Mouse (Mus musculus) heart, adult 11 months (tissue): ENCODE results near the gene Cbfa2t3.
"Not testable (repeated sequence)": the region's sequence is repeated elsewhere in the genome, so short reads cannot be mapped to it uniquely, and the experiment has no call there.

Experiments
- DNase-seq: peaks from one replicate; pipeline ENCODE4 v3.0.0; 2022

Gene Cbfa2t3

GRCm38 (mm10) chr8:122635878-122636802, 62.8 kb downstream of the Cbfa2t3 start:
- DNase-seq, result no peak

DNA sequence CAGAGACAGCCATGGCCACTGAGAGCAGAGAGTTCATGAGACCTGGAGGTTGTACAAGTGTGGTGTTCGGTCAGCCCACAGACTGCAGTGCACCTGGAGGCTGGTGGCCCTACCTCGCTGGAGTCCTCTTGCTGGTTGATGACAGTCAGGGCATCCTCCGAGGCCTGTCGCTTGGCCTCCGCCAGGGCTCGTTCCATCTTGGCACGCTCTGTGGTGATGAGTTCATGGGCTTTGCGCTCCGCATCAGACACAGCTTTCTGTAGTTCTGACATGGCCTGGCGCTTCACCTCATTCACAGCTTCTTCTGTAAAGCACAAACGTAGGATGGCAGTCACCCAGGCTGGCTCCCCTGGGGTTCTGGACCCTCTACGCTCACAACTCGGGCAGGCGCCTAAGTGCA, 65.7 kb downstream of the Cbfa2t3 start:
- no peak for DNase-seq

- DNase-seq, result not testable (repeated sequence)
These were observed 66.8 kb downstream of the Cbfa2t3 start for GRCm38 (mm10) chr8:122632134-122632533.

- no peak for DNase-seq
These were observed 68.2 kb downstream of the Cbfa2t3 start for GRCm38 (mm10) chr8:122630696-122631095.

GRCm38 (mm10) chr8:122629388-122629787, 69.5 kb downstream of the Cbfa2t3 start:
- DNase-seq, result no peak

DNA sequence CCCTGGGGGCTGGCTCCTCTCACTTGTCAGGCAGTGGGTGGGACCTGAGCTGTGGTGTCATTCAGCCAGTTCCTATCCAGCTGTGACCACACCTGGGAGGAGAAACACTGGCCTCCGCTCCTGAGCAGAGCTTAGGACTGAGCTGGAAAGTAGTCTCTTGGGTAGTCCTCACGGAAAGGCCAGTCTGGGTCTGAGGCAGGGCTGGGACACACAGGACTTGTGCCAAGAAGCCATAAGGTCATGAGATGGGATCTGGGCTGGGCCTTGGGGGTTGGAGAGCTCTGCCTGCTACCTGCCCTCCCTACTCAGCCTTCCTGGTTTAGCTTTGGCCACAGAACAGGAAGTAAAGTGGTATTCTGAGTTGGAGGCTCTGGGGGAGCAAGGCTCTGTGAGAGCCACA, 72.0 kb downstream of the Cbfa2t3 start:
- no peak for DNase-seq

GRCm38 (mm10) chr8:122625811-122626210, 73.1 kb downstream of the Cbfa2t3 start:
- DNase-seq, result no peak

DNA sequence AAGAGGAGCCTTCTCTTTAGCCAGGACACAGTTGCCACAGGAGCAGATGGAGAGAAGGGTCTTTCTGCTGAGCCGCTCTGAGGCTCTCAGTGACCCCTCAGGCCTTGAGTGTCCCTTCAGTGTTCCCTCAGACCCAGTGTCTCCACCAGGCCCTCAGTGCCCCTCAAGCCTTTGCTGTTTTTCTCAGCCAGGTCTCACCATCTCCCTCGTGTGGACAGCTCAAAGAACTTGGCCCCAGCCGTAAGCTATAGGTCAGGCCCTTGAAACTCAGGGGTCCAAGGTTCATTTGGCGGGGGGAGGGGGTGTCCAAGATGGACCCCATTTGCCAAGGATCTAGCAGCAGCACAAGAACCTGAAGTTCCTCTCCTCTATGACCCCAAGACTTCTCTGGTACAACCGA, 74.3 kb downstream of the Cbfa2t3 start:
- no peak for DNase-seq

- peak; percentile 98 for DNase-seq
These were observed 74.9 kb downstream of the Cbfa2t3 start for GRCm38 (mm10) chr8:122623844-122624642.

DNA sequence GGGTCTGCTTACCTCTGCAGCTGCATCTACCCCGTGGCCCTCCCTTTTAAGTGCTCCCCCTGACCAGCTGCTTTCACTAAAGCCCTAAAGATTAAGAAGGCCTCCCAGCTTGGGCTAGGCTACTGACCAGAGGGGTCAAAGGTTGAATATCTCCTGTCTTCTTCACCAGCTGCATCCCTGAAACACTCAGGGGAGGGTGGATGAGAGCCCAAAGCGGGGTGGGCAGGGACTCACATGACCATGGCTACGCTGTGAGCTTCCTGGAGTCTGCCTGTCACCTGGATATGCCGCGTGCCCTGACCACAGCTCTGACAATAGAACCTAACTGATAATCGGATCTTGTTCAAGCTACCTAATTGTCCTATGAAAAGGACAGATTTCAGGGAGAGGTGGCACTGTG, 76.2 kb downstream of the Cbfa2t3 start, which contains the start of gene Pabpn1l:
TSS of gene Pabpn1l (minus strand) at position 13 of the 400 bp plus-strand sequence.
- DNase-seq, result no peak

DNA sequence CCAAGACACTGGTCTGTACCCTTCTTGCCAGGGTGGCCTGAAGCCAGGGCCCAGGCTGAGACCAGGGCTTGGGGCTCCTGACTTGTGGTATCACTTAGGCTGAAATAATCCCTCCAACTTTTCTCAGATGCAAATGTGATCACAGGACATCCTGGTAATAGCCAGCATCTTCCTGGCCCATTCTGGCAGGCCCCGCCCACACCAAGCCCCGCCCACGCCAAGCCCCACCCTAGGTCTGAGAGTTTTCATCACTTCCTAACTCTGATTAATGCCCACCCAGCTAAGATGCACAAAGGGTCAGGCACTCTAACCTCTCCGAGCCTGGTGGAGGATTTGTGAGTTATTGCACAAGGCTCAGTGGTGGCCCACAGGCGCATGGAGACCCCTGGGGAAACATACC, 78.5 kb downstream of the Cbfa2t3 start:
- no peak for DNase-seq

DNA sequence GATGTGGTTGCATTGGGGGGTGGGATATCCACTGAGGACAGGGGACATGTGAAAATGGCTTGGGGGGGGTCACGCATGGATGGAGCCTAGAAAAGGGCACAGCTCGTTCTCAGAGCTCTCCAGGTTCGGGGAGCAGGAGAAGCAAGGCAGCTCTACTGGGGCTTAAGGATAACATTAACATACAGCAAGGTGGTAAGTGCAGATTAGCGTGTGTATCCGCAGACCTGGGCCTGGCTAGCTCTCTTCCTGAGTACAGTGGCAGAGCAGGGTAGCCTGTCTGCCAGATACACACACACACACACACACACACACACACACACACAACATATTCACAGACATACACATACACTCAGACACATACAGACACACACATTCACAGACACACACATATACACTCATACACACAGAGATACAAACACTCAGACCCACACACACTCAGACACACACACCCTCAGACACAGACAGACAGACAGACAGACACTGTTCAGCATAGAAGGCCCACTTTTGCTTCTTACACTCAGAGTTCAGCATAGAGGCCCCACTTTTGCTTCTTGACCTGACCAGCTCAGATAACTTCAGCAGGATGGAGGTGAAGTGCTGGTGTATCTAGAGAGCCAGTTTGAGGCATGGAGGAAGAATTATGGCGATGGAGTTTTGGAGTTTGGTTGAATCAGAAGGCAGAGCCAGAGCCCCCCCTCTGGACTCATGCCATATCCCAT, 80.1 kb downstream of the Cbfa2t3 start:
- no peak for DNase-seq

- DNase-seq, result peak; percentile 97
These were observed 80.9 kb downstream of the Cbfa2t3 start for GRCm38 (mm10) chr8:122617947-122618546.

- DNase-seq, result peak; percentile 96
These were observed 82.6 kb downstream of the Cbfa2t3 start for GRCm38 (mm10) chr8:122616181-122616905.

- DNase-seq, result peak; percentile 99
These were observed 87.4 kb downstream of the Cbfa2t3 start, which contains the start of the genes Galns and Trappc2l for GRCm38 (mm10) chr8:122611295-122612133. Gene Galns (minus strand): TSS chr8:122611463. Gene Trappc2l (plus strand): TSS chr8:122611640.

GRCm38 (mm10) chr8:122610612-122611277, 88.2 kb downstream of the Cbfa2t3 start:
- no peak for DNase-seq

- DNase-seq, result no peak
These were observed 88.7 kb downstream of the Cbfa2t3 start for GRCm38 (mm10) chr8:122610209-122610608.

DNA sequence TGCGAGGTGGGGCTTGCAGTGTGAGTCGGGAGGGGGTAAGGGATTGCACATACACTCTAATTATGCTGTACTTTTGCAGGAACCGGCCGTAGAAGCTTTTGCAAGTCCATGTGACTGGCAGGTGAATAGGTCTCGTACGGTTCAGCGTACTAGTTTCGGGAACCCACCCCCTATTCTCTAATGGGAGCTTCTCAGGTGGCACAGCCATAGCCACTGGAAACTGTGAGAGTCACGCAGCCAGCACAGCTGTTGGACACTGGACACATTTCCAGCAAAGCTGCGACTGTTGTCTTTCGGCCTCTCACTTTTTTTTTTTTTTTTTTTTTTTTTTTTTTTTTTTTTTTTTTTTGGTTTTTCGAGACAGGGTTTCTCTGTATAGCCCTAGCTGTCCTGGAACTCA, 92.1 kb downstream of the Cbfa2t3 start:
- DNase-seq, result no peak

GRCm38 (mm10) chr8:122605367-122605766, 93.5 kb downstream of the Cbfa2t3 start:
- no peak for DNase-seq

GRCm38 (mm10) chr8:122604640-122605039, 94.3 kb downstream of the Cbfa2t3 start:
- no peak for DNase-seq
